Mouse (Mus musculus) layer of hippocampus, adult 8-10 months (tissue): ENCODE measurements around the gene Nr3c2. TPM values are rescaled to one million over a fixed set of nuclear protein-coding genes. Genes with fewer than 3 reads are reported as not detected.

Experiments used
- DNase-seq, 2 experiments: peaks; one replicate each; pipeline ENCODE4 v3.0.0; 2022; ENCODE audit warnings: low spot score in 2 of 2
- total RNA-seq, 4 experiments: library from RNA; stranded (reverse); gene quantifications; 2 replicates each; pipeline ENCODE4 v1.2.4; 2022

The Nr3c2 gene
- total RNA-seq, 4 experiments from 2014 or later, result 144 to 159 (median 150) TPM

GRCm38 (mm10) chr8:77250094-77250493 is 350.9 kb downstream of the Nr3c2 start:
- DNase-seq, result no peak

DNA sequence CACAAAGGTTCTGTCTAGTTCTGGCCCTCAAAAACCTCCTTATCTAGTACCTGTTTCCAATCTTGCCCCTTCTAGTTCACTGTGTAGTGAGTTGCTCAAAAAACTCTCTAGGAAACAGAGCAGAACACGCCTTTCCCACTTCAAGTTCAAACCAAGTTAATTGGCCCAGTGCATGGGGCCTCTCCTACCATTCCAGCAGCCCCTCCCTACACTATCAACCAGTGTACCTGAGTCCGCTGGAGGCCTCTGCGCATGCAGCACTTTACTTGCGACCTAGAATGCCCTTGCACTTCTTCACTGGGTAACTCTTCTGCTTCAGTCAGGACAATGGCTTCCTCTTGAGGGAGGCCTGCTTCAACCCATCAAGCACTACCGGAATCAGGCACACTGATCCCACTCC is 351.9 kb downstream of the Nr3c2 start:
- DNase-seq, result no peak

- DNase-seq, result no peak
Observed at GRCm38 (mm10) chr8:77254466-77254865, 355.2 kb downstream of the Nr3c2 start.

- DNase-seq, result peak; percentile 69 to 79
Observed at GRCm38 (mm10) chr8:77256450-77257084, 357.3 kb downstream of the Nr3c2 start.

DNA sequence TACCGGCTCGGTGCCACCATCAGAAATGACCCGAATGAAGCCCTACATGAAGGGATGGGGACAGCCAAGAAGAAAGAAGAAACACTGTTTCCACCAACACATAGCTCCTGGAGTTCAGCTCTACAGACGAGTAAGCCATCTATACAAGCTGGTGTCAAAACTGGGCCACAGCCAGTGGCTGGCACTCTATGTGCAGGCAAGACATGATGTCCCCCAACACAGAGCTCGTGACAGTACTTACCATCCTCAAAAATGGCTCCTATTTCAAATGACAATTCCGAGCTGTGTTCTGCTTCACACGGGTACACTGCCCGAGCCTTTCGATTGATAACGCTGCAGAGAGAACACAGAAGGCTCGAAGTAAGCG is 357.8 kb downstream of the Nr3c2 start:
- DNase-seq, result peak in 1 of 2 experiments; percentile 29

GRCm38 (mm10) chr8:77261215-77261614 is 362.0 kb downstream of the Nr3c2 start:
- no peak for DNase-seq

DNA sequence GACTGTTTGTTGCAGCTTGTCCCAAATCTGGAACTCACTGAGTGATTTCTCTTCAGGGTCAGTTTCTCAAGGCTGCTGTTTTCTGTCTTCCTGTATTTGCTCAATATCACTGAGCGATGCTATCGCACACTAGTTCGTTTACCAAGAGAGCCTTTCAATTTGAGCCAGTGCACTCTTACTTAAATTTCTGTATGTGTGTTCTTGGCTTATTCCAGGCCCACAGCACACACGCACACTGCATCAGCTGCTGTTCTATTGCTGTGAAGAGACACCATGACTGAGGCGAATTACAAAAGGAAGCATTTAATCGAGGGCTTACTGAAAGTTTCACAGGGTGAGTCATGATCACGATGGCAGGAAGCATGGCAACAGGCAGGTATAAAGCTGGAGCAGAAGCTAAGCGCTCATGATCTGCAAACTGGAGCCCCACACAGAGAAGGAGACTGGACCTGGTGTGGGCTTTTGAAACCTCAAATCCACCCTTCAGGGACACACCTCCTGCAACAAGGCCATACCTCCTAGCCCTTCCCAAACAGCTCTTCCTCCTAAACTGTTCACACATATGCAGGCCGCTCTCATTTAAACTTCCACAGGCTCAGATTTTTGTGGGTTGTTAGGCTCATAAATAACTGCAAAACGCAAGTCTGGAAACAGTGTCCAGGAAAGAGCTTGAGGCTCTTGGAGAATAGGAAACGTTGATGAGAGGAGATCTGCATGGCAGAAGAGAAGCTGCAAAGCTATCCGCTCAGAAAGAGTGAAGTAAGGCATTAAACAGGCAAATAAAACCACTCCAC is 363.2 kb downstream of the Nr3c2 start:
- DNase-seq, result no peak

GRCm38 (mm10) chr8:77267941-77268405 is 368.7 kb downstream of the Nr3c2 start:
- no peak for DNase-seq

DNA sequence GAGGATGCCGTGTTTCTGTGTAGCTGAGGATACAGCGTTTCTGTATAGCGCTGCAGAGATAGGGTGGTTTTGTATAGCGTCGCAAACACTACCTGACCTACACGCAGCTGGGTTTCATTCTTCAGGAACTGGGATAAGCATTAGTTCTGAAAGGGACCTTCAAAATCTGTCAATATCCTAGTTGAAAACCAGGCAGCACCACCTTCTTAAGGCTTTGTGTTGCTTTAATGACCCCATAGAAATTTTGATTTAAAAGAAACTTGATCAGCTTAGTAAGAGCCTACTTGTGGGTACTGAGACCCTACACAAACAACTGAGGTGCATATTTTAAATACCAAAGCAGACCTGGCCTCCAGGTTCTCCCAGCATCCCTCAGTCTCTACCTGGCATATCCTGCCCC is 372.9 kb downstream of the Nr3c2 start:
- no peak for DNase-seq

DNA sequence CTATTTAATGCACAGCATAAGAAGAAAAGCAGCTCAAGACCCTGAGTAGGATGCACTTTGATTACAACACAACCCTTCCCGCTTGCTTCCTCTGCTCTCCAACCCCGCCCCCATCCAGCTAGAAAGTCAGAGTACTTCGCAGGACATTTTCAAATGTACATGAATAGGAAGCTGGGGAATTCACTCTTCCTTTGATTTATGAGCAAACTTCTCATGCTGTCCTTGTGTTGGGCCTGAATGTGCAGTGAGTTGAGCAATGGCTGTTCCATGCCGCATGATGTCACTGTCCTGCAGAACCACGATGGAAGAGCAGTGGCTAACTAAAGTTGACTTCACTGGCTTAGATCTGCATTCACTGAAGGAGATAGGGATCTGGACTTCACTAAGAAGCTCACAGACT is 376.3 kb downstream of the Nr3c2 start:
- no peak for DNase-seq

DNA sequence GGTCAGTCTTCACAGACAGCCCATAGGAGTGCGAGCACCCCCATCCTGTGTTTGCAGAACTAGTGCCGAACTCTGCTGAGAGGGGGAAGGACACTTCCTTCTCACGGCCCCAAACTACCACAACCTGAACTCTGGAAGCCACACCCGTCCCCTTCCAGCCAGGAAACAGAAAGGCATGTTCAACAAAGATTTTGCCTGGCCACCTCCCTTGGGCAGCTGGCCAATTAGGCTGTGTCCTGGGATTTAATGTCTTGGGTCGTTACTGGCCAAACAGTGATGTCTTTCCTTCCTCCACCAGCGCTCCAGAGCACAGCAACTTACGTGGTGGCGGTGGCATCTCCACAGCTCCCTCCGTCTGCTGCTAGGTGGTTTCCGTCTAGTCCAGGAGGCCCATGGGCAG is 377.6 kb downstream of the Nr3c2 start:
- DNase-seq, result no peak

- DNase-seq, result no peak
Observed at GRCm38 (mm10) chr8:77278246-77278645, 379.0 kb downstream of the Nr3c2 start.

DNA sequence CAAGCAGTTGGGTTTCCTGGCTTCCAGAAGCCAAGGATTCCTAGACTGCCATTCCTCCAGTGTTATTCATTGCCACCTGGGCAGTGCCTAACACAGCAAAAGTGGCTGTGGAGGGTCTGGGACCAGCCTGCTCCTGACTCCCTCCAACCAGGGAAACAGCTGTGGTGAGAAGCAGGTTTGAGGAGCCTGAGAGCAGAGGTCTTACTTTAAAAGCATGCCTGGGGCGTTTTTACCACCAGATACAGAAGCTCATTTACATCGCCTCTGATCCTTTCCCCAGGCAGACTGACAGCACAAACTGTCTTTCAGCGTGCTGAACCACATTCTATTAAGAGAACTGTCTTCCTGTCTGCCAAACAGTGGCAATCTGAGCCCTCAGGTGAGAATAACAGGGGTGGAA is 380.7 kb downstream of the Nr3c2 start:
- no peak for DNase-seq

DNA sequence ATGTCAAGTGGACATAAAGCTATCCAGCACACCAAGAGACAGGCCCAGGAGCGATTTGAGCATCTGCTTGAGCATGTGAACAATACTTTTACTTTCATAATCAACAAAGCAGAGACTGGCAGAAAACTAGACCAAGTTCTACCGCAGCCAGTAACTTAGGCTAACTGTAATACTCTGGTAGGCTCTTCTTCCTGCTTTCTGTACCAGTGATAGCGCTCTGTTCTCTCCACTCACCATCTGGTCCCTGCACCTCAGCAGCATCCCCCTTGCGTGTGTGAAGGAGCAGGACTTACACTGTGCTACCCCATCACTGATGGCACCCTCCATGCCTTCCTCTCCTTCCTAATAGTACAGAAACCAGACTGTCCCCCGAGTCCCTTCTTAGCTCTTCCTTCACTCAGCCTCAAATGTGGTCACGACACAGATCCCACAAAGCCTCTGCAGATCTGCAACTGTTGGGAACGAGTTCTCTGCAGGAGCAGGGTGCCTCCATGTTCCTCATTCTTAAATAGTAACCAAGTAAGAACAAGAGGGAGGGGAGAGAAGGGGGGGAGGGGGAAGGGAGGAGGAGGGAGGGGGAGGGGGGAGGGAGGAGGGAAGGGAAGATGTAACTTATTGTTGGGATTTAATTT is 383.5 kb downstream of the Nr3c2 start:
- no peak for DNase-seq

DNA sequence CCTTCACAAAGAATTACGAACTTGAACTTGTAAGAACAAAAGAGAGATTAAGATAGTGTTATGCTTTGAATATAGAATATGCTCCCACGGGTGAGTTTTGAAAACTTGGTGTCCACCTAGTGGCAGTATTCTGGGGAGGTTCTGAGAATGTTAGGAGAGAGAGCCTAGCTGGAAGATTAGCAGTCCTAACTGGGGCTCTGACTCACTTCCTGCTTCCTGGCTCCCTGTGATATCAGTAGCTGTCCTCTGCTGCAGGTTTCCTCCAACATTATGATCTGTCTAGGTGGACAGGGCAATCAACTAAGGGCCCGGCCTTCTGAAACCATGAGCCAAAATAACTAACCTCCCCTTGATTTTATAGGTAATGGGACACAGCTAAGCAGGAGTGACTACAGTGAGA is 385.2 kb downstream of the Nr3c2 start:
- no peak for DNase-seq

DNA sequence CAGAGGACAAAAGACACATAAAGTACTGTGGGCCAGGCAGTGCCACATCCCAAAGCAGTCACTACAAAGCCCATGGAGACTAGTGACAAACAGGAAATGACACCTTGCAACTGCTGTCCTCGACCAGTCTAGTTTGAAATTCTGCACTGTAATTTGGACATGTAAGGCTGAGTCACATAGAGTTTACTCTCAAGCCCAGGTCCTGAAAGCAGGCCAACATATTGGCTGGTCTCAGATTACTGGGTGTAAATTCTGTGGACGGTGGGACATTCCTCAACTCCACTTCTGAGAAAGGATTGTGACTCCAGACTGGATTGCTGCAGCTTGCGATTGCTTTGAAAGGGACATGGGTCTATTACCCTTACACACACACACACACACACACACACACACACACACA is 388.8 kb downstream of the Nr3c2 start:
- no peak for DNase-seq

DNA sequence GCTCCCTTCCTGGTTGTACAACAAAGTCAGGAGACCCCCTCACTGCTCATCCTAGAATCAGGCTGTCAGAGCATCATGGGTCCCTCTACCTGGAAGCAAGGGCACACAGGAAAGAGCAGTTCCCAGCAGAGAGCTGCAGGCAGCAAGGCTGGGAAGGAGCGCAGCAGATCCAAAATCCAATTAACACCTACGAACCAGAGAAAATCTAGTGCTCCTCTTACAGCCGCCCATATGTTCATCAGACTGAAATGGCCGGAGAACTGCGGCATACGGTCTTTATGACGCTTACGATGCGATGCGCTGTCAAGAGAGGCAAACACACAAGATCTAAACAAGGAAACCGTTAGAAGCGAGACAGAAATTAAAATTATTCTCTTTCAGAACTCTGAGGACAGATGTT is 389.2 kb downstream of the Nr3c2 start:
- DNase-seq, result no peak

DNA sequence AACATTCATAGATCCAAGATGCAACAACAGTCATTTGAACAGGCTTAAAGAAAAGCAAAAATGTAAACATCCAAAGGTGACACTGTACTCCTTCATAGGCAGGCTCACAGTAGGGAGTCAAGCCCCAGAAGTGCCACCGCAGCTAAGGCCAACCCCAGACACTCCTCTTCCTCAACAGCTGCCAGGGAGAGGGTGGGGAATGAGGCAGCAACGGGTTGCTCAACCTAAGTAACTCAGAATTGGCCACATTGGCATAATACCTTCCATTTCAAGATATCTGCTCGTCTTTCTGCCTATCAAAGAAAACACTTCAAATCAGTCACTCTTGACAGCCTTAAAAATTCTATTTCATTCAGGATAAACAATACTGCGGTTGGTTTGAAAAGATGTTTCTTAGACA is 392.9 kb downstream of the Nr3c2 start:
- DNase-seq, result no peak

- no peak for DNase-seq
Observed at GRCm38 (mm10) chr8:77292649-77293048, 393.4 kb downstream of the Nr3c2 start.

- no peak for DNase-seq
Observed at GRCm38 (mm10) chr8:77294599-77294998, 395.4 kb downstream of the Nr3c2 start.
